Mouse (Mus musculus): Measurements from ENCODE around the gene Frmd4a.

GRCm38 (mm10) chr2:4611704-4612103 lies 594.2 kb downstream of the Frmd4a start:
- TF ChIP-seq POLR2A (IDR thresholded peaks at IDR 0.05; ENCODE audit: borderline replicate concordance, extremely low read depth, low read depth, low read length), result no peak
- no peak for TF ChIP-seq CTCF (IDR thresholded peaks at IDR 0.05; ENCODE audit: insufficient read depth, low read length)
